Mouse (Mus musculus) hindbrain, embryonic 14.5 days (tissue): ENCODE results near the gene 4930535I16Rik. TPM values are rescaled to one million over a fixed set of nuclear protein-coding genes. Genes with fewer than 3 reads are reported as not detected.

ENCODE experiments used
- ATAC-seq: fragments of 200-750 bp; cut with Nextera tagmentation; 2 replicates; pipeline ENCODE4 v1.8.0; 2017; ENCODE audit warnings: moderate number of reproducible peaks, mild to moderate bottlenecking, moderate TSS enrichment, moderate library complexity; ENCODE audit not compliant: low FRiP score
- DNase-seq: peaks from one replicate; pipeline ENCODE4 v3.0.0-alpha.2; 2015; ENCODE audit warnings: low spot score
- H3K27ac ChIP-seq: fragments of 300-500 bp; sonication (generic); 2 replicates; pipeline ENCODE4 v1.5.1; 2014; ENCODE audit warnings: mild to moderate bottlenecking, moderate library complexity
- H3K27me3 ChIP-seq: fragments of 300-500 bp; sonication (generic); 2 replicates; pipeline ENCODE4 v1.6.1; 2014; ENCODE audit warnings: mild to moderate bottlenecking, low read length, mixed read lengths; ENCODE audit not compliant: control insufficient read depth, insufficient read depth
- H3K36me3 ChIP-seq: fragments of 300-500 bp; sonication (generic); replicated peaks from 2 replicates; pipeline ENCODE4 v1.6.1; 2014; ENCODE audit not compliant: control insufficient read depth, insufficient read depth
- H3K4me1 ChIP-seq: fragments of 300-500 bp; sonication (generic); replicated peaks from 2 replicates; pipeline ENCODE4 v1.6.1; 2014; ENCODE audit warnings: antibody characterized with exemption, low read length, mixed read lengths; ENCODE audit not compliant: control insufficient read depth, insufficient read depth
- H3K4me2 ChIP-seq: fragments of 300-500 bp; sonication (generic); replicated peaks from 2 replicates; pipeline ENCODE4 v1.6.1; 2014; ENCODE audit warnings: mild to moderate bottlenecking, moderate library complexity
- H3K4me3 ChIP-seq: fragments of 300-500 bp; sonication (generic); replicated peaks from 2 replicates; pipeline ENCODE4 v1.5.1; 2014; ENCODE audit warnings: mild to moderate bottlenecking, low read length
- H3K9ac ChIP-seq: fragments of 300-500 bp; sonication (generic); 2 replicates; pipeline ENCODE4 v1.6.1; 2014
- H3K9me3 ChIP-seq: fragments of 300-500 bp; sonication (generic); 2 replicates; pipeline ENCODE4 v1.6.1; 2016; ENCODE audit warnings: low read length; ENCODE audit not compliant: control insufficient read depth
- WGBS: fragments of 180-500 bp; shearing (Covaris S2); extraction: QIAGEN DNeasy Blood & Tissue Kit; methylation state at CpG from one replicate; pipeline ENCODE4 v1.1.7; 2014; 5-methylcytosine and 5-hydroxymethylcytosine counted together
- polyA plus RNA-seq: library from polyadenylated mRNA; unstranded; fragments of >200 nt; fragmentation: Nextera tagmentation; extraction: Ambion mirVana; gene quantifications from 2 replicates; pipeline ENCODE4 v1.2.1, GENCODE M21; 2014

Gene 4930535I16Rik
- not detected in 2 replicates for polyA plus RNA-seq

GRCm38 (mm10) chr4:123917548-123918140 lies at the start of gene 4930535I16Rik:
Gene 4930535I16Rik, minus strand, starts transcription at chr4:123918022.
- Histone ChIP-seq H3K27me3 (no peaks in the 10 kb centered on the region), H3K4me1 (peaks cover 25% of the 10 kb centered on the region), H3K27ac (peak within 1 kb of the TSS; percentile 86), H3K9ac (peak within 1 kb of the TSS; percentile 96), H3K36me3 (peaks cover 42% of the 10 kb centered on the region), H3K4me3 (peak within 1 kb of the TSS; percentile 99), H3K4me2 (peak within 1 kb of the TSS; percentile 60), H3K9me3 (no peaks in the 10 kb centered on the region)
- ATAC-seq: no peak; the same call in none of the 2 replicates
- peak; percentile 27 for DNase-seq
- WGBS: under 1% methylated on average over 61 of the region's 63 CpGs

- Histone ChIP-seq H3K9ac (no peak overlapping the region), H3K27ac (no peak overlapping the region), H3K9me3 (no peaks in the 10 kb centered on the region), H3K4me3 (no peak overlapping the region), H3K27me3 (0 out of 2 replicates have a peak, but pooled peaks cover 4% of the 10 kb centered on the region), H3K36me3 (no peaks in the 10 kb centered on the region), H3K4me1 (no peaks in the 10 kb centered on the region), H3K4me2 (no peak overlapping the region)
- ATAC-seq: no peak
- WGBS: 64% methylated on average over 9 of the region's 9 CpGs
- no peak for DNase-seq
Measured at GRCm38 (mm10) chr4:123962721-123963120, 44.9 kb upstream of the 4930535I16Rik start.

GRCm38 (mm10) chr4:123960955-123961354 lies 43.1 kb upstream of the 4930535I16Rik start:
- Histone ChIP-seq H3K36me3 (no peaks in the 10 kb centered on the region), H3K4me1 (peaks cover 7% of the 10 kb centered on the region), H3K27me3 (peaks cover 15% of the 10 kb centered on the region; the same call in 1 of the 2 replicates), H3K27ac (no peak overlapping the region), H3K9me3 (no peaks in the 10 kb centered on the region), H3K9ac (no peak overlapping the region), H3K4me2 (no peak overlapping the region), H3K4me3 (no peak overlapping the region)
- DNase-seq (no peak), ATAC-seq (no peak)
- WGBS: 66% methylated on average over 4 of the region's 4 CpGs

- no peak overlapping the region for H3K4me2 ChIP-seq
- ATAC-seq (no peak), DNase-seq (no peak)
- H3K4me1 ChIP-seq: peaks cover 7% of the 10 kb centered on the region
- H3K9me3 ChIP-seq: no peaks in the 10 kb centered on the region
- WGBS: 71% methylated on average over 4 of the region's 4 CpGs
- no peaks in the 10 kb centered on the region for H3K36me3 ChIP-seq
- H3K27me3 ChIP-seq: peaks cover 18% of the 10 kb centered on the region
- H3K27ac ChIP-seq: no peak overlapping the region
- no peak overlapping the region for H3K4me3 ChIP-seq
- H3K9ac ChIP-seq: no peak overlapping the region
Measured at GRCm38 (mm10) chr4:123957891-123958290, 40.1 kb upstream of the 4930535I16Rik start.

- ATAC-seq (no peak), DNase-seq (no peak)
- H3K4me2 ChIP-seq: peak overlapping the region; percentile 42
- H3K9ac ChIP-seq: no peak overlapping the region
- WGBS: 56% methylated on average over 4 of the region's 4 CpGs
- H3K9me3 ChIP-seq: no peaks in the 10 kb centered on the region
- no peak overlapping the region for H3K27ac ChIP-seq
- peaks cover 7% of the 10 kb centered on the region for H3K4me1 ChIP-seq
- H3K27me3 ChIP-seq: peaks cover 18% of the 10 kb centered on the region
- no peaks in the 10 kb centered on the region for H3K36me3 ChIP-seq
- no peak overlapping the region for H3K4me3 ChIP-seq
Measured at GRCm38 (mm10) chr4:123957492-123957808, 39.6 kb upstream of the 4930535I16Rik start.

GRCm38 (mm10) chr4:123956703-123957491 lies 39.1 kb upstream of the 4930535I16Rik start:
- ATAC-seq (peak; percentile 74), DNase-seq (peak; percentile 87)
- Histone ChIP-seq H3K4me1 (peaks cover 7% of the 10 kb centered on the region), H3K4me2 (peak overlapping the region; percentile 42), H3K9ac (peak overlapping the region; percentile 35; the same call in 1 of the 2 replicates), H3K4me3 (no peak overlapping the region), H3K27ac (no peak overlapping the region), H3K27me3 (peaks cover 18% of the 10 kb centered on the region), H3K9me3 (no peaks in the 10 kb centered on the region), H3K36me3 (no peaks in the 10 kb centered on the region)
- 6% methylated on average over 31 of the region's 31 CpGs for WGBS

GRCm38 (mm10) chr4:123952059-123952458 lies 34.2 kb upstream of the 4930535I16Rik start:
- peaks cover 3% of the 10 kb centered on the region for H3K4me1 ChIP-seq
- WGBS: 41% methylated on average over 7 of the region's 8 CpGs
- no peak overlapping the region for H3K9ac ChIP-seq
- DNase-seq (no peak), ATAC-seq (no peak)
- no peaks in the 10 kb centered on the region for H3K36me3 ChIP-seq
- no peak overlapping the region for H3K27ac ChIP-seq
- H3K9me3 ChIP-seq: no peaks in the 10 kb centered on the region
- H3K4me3 ChIP-seq: no peak overlapping the region
- H3K27me3 ChIP-seq: peaks cover 13% of the 10 kb centered on the region
- no peak overlapping the region for H3K4me2 ChIP-seq

- no peaks in the 10 kb centered on the region; the same call in none of the 2 replicates for H3K27me3 ChIP-seq
- DNase-seq (no peak), ATAC-seq (no peak)
- no peaks in the 10 kb centered on the region for H3K9me3 ChIP-seq
- no peaks in the 10 kb centered on the region for H3K36me3 ChIP-seq
- no peak overlapping the region for H3K9ac ChIP-seq
- H3K4me2 ChIP-seq: no peak overlapping the region
- H3K4me1 ChIP-seq: no peaks in the 10 kb centered on the region
- 81% methylated on average over 10 of the region's 10 CpGs for WGBS
- no peak overlapping the region for H3K27ac ChIP-seq
- no peak overlapping the region for H3K4me3 ChIP-seq
Measured at GRCm38 (mm10) chr4:123949649-123950048, 31.8 kb upstream of the 4930535I16Rik start.

GRCm38 (mm10) chr4:123948901-123949300 lies 31.1 kb upstream of the 4930535I16Rik start:
- no peak overlapping the region for H3K4me3 ChIP-seq
- H3K4me2 ChIP-seq: no peak overlapping the region
- no peaks in the 10 kb centered on the region for H3K4me1 ChIP-seq
- ATAC-seq: no peak
- H3K9me3 ChIP-seq: no peaks in the 10 kb centered on the region
- H3K27me3 ChIP-seq: no peaks in the 10 kb centered on the region
- H3K36me3 ChIP-seq: no peaks in the 10 kb centered on the region
- no peak overlapping the region for H3K27ac ChIP-seq
- DNase-seq: no peak
- H3K9ac ChIP-seq: no peak overlapping the region
- WGBS: 63% methylated on average over 6 of the region's 6 CpGs
